Mouse (Mus musculus): ENCODE data around the gene Chst11.

Chst11 gene

GRCm38 (mm10) chr10:82990918-82991317, 5.6 kb downstream of the Chst11 start:
- no peak for DNase-seq (ENCODE audit: low spot score in 2 of 2)

- no peak for DNase-seq (ENCODE audit: low spot score in 2 of 2)
Observed at GRCm38 (mm10) chr10:82991756-82992519, 6.6 kb downstream of the Chst11 start.

GRCm38 (mm10) chr10:82994284-82994683, 9.0 kb downstream of the Chst11 start:
- no peak for DNase-seq (ENCODE audit: low spot score in 2 of 2)

DNA sequence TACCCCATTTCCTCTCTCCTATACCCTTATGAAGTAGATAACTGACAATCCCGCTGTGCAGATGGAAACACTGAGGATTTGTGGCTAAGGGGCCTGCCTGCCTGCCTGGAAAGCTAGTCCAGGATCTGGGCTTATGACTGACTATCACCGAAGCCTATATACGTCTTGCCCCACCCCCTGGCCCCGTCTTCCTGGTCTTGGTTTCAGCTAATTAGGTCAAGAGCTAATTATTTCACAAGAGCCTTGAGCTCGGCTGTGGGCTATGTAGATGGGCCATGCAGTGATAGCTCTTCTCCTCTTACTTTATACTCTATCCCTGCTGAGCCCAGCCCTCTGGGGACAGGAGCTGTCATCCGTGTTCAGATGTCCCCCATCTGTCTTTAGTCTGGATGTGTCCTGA, 12.2 kb downstream of the Chst11 start:
- no peak for DNase-seq (ENCODE audit: low spot score in 2 of 2)

DNA sequence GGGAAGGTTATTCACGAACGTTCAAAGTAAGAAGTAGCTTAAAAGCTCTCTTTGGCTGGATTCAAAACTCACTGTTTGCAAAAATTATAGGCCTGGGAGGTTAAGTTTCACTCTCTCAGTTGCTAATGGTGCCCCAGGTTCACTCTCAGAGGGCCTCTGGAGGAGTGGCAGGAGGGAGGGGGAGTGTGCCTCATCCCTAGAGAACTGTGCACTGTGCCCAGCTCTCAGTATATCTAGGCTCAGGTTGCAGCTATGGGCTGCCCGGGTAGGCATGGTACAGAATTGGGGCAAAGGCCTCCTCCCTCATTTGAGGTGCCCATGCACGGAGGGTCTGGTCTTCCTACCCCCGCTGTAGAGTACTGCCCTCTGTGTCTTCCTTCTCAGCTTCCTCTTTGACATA, 14.9 kb downstream of the Chst11 start:
- no peak for DNase-seq (ENCODE audit: low spot score in 2 of 2)

GRCm38 (mm10) chr10:83000721-83001120, 15.4 kb downstream of the Chst11 start:
- no peak for DNase-seq (ENCODE audit: low spot score in 2 of 2)

- no peak for DNase-seq (ENCODE audit: low spot score in 2 of 2)
Observed at GRCm38 (mm10) chr10:83003899-83004298, 18.6 kb downstream of the Chst11 start.

GRCm38 (mm10) chr10:83004389-83004788, 19.1 kb downstream of the Chst11 start:
- DNase-seq (ENCODE audit: low spot score in 2 of 2) = peak; percentile 43 to 58

GRCm38 (mm10) chr10:83005003-83005402, 19.7 kb downstream of the Chst11 start:
- no peak for DNase-seq (ENCODE audit: low spot score in 2 of 2)

- DNase-seq (ENCODE audit: low spot score in 2 of 2) = no peak
Observed at GRCm38 (mm10) chr10:83006258-83006657, 21.0 kb downstream of the Chst11 start.

- no peak for DNase-seq (ENCODE audit: low spot score in 2 of 2)
Observed at GRCm38 (mm10) chr10:83013984-83014383, 28.7 kb downstream of the Chst11 start.

- DNase-seq (ENCODE audit: low spot score in 2 of 2) = no peak
Observed at GRCm38 (mm10) chr10:83015919-83016318, 30.6 kb downstream of the Chst11 start.

DNA sequence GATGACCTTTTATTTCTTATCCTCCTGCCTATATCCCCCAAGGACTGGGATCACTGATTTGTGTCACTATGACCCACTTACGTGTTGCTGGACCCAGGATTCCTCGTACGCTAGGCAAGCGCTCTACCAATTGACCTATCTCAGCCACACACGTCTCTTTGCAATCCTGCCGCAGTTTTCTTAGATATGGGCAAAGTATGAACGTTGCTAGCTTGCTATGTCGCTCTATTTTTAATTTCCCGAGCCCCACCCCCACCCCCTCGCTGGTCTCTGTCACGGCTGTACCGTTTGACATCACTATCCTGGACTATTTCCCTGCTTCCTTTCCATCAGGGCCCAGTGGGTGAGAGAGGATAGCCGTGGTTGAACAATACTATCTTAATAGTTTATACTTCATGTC, 31.5 kb downstream of the Chst11 start:
- DNase-seq (ENCODE audit: low spot score in 2 of 2) = no peak

DNA sequence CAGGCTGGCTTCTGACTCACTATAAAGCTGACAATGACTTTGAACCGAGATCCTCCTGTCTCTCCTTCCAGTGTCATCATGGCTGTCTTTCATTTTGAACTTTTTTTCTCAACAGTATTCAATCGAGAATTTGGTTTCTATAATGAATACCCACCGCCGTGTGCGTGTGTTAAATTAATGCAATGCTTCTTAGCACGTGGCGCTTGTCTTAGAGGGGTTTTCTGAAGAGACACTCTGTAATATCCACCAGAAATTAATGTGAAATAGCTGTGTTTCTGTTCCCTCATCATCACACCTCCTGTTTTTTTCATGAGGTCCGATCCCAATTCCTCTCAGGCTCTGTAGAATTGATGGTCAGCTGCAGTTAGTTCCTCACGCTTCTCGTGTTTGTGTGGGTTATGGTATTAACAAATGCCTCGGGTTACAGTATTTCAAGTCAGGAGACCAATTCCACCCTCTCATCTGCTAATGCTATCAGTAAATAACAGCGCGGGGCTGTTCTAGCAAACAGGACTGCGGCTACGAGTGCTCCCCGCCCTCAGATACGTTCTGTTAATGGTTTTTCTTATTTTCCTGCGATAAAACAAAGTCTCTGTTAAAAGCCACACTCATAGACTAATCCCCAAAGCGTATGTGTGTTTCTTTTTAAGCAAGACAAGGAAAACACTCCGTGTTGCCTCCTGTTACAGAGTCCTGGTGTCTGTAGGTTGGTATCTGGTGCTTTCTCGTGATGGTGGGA, 32.6 kb downstream of the Chst11 start:
- no peak for DNase-seq (ENCODE audit: low spot score in 2 of 2)

DNA sequence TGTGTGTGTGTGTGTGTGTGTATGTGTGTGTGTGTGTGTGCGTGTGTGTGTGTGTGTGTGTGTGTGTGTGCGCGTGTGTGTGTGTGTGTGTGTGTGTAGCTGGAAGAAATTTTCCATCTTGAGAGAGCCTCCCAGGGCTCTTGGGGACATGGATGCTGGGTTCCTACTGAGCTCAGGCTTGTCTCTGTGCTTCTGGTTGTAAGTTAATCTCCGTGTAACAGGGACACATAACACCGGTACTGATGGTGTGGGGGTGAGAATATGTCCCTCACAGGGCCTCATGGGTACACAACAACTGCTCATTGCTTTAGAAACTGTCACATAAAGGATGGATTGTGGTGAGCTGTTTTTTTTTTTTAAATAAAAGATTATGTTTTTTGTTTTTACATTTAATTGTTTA, 33.2 kb downstream of the Chst11 start:
- DNase-seq (ENCODE audit: low spot score in 2 of 2) = no peak

GRCm38 (mm10) chr10:83019497-83020270, 34.4 kb downstream of the Chst11 start:
- DNase-seq (ENCODE audit: low spot score in 2 of 2) = no peak

GRCm38 (mm10) chr10:83022616-83023015, 37.3 kb downstream of the Chst11 start:
- no peak for DNase-seq (ENCODE audit: low spot score in 2 of 2)

DNA sequence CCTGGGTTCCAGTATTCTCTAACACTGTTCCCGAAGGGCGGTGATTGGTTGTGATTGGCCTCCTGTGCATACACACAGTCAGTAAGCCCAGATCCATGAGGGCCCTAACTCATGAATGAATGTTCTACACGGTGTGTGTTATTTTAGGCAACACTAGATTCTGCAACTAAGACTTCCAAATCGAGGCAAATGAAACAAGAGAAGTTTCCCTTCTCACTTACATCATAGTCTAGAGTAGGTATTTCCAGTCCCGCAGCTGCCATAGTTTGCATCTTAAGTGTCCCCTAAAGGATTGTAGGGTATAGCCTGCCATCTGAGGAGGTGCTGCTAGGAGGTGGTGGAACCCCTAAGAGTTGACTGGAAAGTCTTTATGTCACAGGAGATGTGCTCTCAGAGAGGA, 40.9 kb downstream of the Chst11 start:
- no peak for DNase-seq (ENCODE audit: low spot score in 2 of 2)

GRCm38 (mm10) chr10:83027673-83028072, 42.4 kb downstream of the Chst11 start:
- DNase-seq (ENCODE audit: low spot score in 2 of 2) = no peak

- no peak for DNase-seq (ENCODE audit: low spot score in 2 of 2)
Observed at GRCm38 (mm10) chr10:83030103-83030661, 44.9 kb downstream of the Chst11 start.

- DNase-seq (ENCODE audit: low spot score in 2 of 2) = no peak
Observed at GRCm38 (mm10) chr10:83030928-83031327, 45.6 kb downstream of the Chst11 start.

DNA sequence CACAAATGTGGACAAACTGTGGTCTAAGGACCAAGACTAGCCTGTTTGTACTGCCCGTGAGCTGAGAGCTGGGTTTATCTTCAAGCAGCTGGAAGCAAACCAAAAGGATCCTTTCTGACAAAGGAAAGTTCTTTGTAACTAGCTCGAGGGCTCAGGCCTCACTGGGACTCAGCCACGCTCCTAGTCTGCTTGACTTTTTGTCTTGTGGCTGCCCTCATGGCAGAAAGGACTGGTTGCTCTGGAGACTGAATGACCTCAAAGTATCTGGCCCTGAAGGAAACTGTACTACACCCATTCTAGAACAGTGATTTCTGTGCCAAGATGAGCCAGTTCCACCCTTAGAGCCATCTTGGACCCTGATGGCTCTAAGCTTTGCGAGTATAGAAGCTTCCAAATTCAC, 46.3 kb downstream of the Chst11 start:
- no peak for DNase-seq (ENCODE audit: low spot score in 2 of 2)

Measured in right cerebral cortex, postnatal 10 days (tissue).